Mouse (Mus musculus) retina, postnatal 1 day (tissue): ENCODE data around the gene Zdhhc18.

ENCODE experiments used
- DNase-seq: peaks from one replicate; pipeline ENCODE4 v3.0.0-alpha.2; 2012

Gene Zdhhc18

GRCm38 (mm10) chr4:133600306-133600705, 49.6 kb downstream of the Zdhhc18 start:
- no peak for DNase-seq

DNA sequence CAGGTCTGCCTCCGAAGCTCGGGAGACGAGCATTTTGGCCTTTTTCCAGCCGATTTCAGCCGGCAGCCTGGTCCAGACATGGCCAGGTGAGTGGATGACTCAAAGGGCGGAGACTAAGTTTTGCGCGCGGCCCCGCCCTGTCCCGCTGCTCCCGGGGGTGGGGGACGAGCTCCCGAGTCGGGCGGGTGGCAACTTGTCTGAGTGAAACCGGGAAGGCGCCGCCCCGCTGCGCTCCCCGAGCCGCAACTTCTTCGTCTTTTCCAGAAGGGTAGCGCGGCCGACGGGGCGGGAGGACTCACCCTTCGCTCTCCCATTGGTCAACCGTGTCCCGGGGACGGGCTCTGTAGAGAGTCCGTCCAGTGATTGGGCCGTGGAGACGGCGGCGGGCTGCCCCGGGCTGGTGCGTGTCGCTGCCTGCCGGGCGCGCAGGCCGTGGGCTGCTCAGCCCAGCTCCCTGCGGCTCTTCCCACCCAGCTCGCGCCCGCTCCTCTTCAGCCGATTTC, 50.3 kb downstream of the Zdhhc18 start:
- peak; percentile 91 for DNase-seq

- DNase-seq: no peak
Measured at GRCm38 (mm10) chr4:133599116-133599515, 50.8 kb downstream of the Zdhhc18 start.

DNA sequence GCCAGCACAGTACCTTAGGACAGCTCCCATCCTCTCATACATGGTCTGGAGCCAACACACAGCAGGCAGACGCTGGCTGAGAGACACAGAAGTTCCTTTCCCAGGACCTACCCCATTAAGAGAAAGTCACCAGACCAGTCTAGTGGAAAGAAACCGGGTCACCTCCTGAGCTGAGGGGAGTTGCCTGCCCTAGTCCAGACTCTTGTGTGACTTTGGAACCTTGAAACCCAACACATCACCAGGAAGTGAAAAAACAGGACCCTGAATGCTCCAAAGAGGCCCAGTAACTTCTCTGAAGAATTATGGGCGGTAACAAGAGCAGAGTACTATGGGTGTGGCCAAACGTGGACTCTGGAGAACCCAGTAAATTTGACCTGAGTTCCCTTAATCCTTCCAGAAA, 51.3 kb downstream of the Zdhhc18 start:
- no peak for DNase-seq

DNA sequence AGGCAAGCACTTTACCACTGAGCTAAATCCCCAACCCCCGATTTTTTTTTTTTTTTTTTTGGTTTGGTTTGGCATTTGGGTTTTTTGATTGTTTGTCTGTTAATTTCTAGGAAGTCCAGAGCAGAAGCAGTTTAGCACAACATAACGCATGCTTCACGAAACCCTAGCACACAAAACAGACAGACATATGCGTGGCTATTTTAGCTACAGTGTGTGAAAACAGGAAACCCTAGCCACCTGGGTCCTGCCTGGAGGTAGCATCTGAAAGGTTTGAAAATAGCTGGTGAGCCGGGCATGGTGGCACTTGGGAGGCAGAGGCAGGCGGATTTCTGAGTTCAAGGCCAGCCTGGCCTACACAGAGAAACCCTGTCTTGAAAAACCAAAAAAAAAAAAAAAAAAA, 53.9 kb downstream of the Zdhhc18 start:
- no peak for DNase-seq

- no peak for DNase-seq
Measured at GRCm38 (mm10) chr4:133595538-133595937, 54.4 kb downstream of the Zdhhc18 start.

DNA sequence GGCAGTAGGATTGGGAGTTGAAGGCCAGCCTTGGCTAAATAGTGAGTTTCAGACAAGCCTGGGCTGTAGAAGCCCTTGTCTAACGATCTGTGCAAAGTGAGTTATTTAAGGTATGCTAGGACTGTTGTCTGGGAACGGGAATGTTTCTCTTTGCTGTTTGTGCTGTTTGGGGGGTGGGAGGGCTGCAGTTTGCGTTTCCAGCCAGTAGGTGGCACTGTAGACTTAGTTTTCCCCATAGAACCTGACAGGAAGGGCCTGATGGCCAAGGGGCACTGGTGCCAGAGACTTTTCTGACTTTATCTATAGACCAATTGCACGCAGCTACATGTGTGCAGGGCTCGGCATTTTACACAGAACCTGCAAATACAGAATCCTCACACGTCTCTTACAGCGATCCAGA, 57.4 kb downstream of the Zdhhc18 start:
- peak; percentile 82 for DNase-seq

DNA sequence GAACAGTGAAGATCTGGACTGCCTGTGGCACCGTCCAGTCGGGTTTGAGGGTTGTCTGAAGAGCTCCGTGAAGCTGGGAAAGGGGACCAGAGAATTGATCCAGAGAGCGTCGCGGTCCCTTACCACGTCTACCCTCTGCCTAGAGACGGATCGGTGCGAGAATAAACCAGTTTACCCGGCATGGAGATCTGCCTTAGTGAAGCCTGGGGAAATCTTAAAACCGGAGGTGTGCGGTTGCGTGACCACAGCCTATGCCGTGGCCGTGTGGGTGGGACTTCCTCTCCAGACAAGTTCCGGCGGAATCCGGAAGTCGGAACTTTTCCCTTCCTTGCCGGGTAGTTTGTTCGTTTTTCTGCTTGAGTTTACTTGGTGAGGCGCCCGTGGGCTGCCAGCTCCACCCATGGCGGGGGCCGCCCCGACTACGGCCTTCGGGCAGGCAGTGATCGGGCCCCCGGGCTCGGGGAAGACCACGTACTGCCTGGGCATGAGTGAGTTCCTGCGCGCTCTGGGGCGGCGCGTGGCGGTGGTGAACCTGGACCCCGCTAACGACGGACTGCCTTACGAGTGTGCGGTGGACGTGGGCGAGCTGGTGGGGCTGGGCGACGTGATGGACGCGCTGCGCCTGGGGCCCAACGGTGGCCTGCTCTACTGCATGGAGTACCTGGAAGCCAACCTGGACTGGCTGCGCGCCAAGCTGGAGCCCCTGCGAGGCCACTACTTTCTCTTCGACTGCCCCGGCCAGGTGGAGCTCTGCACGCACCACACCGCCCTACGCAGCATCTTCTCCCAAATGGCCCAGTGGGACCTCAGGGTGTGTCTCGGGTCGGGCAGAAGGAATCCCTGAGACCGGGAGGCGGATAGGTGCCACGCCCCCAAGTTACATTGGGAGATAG, 65.6 kb downstream of the Zdhhc18 start, which contains the start of gene Gpn2:
Gene Gpn2 (plus strand): TSS at position 304 of the 893 bp plus-strand sequence.
- DNase-seq: peak; percentile 90

- DNase-seq: no peak
Measured at GRCm38 (mm10) chr4:133583690-133584058, 66.3 kb downstream of the Zdhhc18 start.

DNA sequence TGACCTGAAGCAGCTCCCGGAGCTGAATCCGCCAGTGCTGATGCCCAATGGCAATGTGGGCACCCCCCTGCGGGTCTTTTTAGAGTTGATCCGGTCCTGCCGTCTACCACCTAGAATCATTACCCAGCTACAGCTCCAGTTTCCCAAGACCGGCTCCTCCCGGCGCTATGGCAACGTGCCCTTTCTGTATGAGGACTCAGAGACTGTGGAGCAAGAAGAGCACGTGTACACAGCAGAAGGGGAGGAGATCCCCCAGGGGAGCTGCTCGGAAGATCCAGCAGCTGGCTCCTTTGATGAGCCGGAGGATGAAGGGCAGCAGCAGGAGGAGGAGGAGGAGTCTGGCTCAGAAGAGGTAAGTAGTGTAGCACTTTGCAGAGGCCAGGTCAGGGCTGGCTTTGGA, 72.0 kb downstream of the Zdhhc18 start:
- DNase-seq: no peak

GRCm38 (mm10) chr4:133574843-133575202, 75.1 kb downstream of the Zdhhc18 start:
- DNase-seq: no peak

GRCm38 (mm10) chr4:133574070-133574842, 75.7 kb downstream of the Zdhhc18 start, which contains the start of gene Gpatch3:
Gene Gpatch3, plus strand, starts transcription at chr4:133574745.
- peak; percentile 97 for DNase-seq

GRCm38 (mm10) chr4:133570066-133570466, 79.9 kb downstream of the Zdhhc18 start:
- DNase-seq: peak; percentile 5

DNA sequence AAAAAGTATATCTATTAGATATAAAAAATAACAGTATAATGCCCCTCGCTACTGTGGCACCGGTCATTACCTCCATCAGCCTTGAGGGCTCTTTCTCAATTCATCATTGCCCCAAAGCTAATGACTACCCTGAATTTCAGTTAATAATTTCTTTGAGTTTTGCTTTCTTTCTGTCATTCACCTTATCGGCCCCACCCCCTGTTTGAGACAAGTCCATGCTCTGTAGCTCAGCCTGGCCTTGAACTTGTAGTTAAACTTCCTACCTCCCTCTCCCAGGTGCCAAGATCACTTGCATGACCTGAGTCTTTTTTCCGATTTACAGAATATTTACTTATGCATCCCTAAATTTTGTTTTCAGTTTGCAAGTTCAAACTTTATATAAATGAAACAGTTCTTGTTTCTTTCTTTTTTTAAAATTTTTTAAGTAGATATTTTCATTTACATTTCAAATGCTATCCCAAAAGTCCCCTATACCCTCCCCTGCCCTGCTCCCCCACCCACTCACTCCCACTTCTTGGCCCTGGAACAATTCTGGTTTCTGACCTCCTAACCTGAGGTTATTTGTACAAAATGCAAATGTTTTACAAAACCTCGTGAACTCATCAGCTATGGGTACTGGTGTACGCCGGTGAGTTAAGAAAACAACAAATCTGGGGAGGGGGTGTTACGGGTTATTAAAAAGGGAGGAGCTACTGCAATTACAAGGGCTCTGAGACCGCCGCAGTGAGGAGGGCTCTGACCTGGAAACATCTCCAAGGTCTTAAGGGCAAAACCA, 80.5 kb downstream of the Zdhhc18 start:
- DNase-seq: no peak

DNA sequence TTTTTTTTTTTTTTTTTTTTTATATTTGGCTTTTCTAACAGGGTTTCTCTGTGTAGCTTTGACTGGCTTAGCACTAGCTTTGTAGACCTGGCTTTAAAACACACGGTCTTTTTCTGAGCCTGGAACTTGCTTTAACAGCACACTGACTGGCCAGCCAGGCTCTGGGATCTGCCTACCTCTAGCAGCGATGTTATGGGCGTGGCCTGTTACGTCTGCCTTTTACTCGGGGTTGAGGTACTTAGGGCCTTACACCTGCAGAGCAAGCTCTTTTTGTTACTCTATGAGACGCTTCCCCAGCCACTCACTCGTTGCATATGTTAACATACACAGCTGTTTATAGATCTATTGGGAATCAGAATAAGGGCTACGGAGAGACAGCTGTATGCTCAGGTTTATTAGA, 82.7 kb downstream of the Zdhhc18 start:
- no peak for DNase-seq

DNA sequence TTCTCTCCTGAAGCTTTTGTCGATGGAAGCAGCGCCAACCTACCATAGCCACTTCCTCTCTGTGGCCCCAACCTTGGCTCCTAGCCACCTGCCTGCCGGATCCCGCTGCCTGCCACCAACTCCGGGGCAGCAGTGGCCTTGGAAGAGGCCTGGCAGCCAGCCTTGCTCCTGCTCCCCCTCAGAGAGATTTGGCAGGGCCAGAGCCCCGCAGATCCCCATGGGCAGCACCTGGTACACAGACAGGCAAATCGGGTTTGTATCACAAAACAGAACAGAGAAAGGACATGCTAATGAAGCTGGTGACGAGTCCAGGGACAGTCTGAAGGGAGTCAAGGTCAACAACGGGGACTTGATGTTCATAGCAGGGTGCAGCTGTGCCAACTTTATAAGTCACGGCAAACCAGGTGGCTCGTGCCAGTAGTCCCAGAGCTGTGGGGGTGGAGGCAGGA, 86.8 kb downstream of the Zdhhc18 start:
- DNase-seq: no peak

DNA sequence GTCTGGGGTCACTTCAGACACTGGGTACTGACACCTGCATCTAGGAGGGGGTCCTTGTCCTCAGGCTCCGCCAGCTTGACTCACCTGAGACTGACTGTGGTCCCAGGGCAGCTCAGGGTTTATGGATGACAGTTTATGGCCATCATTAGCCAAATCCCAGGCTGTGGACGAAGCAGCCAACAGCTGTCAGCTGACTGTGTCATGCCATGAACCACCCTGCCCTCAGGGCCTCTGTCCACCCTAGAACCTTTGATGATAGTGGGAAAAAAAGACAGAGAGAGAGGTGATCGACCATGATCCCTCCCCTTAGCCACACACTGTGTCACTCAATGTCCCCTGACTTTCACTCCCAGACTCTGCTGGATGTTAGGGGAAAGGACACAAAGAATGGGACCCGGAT, 88.3 kb downstream of the Zdhhc18 start:
- DNase-seq: no peak

DNA sequence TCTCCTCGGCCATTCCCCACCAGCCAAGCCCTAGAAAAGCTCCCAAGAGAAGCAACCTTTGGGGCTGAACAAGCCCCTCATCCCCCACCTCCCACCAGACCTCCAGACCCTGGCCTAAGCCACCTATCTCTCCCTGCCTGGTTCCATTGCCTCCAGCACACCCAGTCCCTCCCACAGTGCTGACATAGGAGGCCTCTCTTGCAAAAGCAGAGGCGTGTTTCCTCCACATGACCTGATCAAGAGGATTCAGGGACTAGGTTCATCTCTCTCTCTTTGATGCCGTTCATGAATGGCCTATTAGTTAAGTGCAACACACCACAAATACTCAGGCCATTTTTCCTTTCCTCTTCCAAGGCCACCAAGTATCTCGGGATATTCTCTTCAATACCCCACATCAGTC, 90.1 kb downstream of the Zdhhc18 start:
- no peak for DNase-seq

- DNase-seq: no peak
Measured at GRCm38 (mm10) chr4:133557041-133557717, 92.8 kb downstream of the Zdhhc18 start.
